Mouse (Mus musculus) frontal cortex, postnatal 10 days (tissue): Measurements from ENCODE around the gene Ret.

Experiments
- DNase-seq, 2 experiments: peaks; one replicate each; pipeline ENCODE4 v3.0.0; 2022; ENCODE audit warnings: low spot score in 2 of 2, mixed read lengths in 1 of 2

The Ret gene

DNA sequence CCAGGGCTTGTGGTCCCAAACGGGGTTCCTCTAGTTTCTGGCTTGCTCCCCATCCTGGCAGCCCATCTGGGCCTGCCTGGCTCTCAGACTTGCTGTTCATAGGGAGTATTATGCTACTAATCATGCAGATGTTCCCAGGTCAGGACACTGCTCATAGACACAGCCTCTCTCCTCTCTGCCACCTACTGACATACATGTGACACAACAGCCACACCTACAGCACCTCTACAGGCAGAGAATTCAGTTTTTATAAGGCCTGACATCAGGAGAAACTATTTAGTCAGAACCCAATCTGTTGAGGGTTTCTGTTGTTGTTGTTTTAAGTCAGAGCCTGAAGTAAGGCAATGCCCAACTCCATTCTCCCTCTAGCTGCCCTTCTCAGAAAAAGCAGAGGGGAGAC, 85.7 kb downstream of the Ret start:
- DNase-seq = no peak
